Mouse (Mus musculus): ENCODE measurements around the gene Pla2g2f. TPM values are rescaled to one million over a fixed set of nuclear protein-coding genes. Genes with fewer than 3 reads are reported as not detected.
A peak's percentile ranks its signal among the peaks of the same experiment; 100 is the strongest.

The Pla2g2f gene
- total RNA-seq, 2 experiments from 2014 or later, result 8.9 to 9.0 TPM

DNA sequence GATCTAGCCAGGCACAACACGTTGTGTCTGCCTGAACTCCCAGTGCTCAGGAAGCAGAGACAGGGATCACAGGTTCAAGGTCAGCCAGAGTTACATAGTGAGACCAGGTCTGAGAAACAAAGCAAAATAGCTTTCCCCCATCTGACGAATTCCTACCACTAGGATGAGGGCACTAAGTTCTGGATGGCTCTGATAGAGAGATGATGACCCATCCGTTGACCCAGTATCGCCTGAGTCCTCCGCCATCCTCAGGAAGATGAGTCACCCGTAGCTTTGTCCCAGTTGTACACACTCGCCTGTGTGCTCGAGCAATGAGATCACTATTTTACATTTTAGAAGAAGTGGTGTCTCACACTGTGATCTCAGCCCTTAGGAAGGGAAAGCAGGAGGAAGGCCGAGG is 4.8 kb upstream of the Pla2g2f start:
- DNase-seq, result no peak

DNA sequence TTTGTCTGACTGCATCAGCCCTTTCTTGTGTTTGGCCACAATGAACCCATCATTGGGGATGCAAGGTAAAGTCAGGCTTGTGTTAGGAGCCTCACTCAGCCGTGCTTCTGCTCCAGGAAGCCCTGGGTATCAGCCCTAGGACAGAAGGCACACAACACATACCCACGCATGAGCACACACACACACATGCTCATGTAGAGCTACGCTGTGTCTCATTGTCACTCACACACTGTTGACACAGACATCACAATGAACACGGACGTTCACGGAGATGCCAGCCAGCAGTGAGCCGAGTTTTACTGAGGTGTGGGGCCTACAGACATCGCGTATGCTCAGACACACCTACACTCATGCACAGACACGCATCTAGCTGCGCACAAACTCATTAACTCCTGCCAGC is 1.4 kb downstream of the Pla2g2f start:
- no peak for DNase-seq

DNA sequence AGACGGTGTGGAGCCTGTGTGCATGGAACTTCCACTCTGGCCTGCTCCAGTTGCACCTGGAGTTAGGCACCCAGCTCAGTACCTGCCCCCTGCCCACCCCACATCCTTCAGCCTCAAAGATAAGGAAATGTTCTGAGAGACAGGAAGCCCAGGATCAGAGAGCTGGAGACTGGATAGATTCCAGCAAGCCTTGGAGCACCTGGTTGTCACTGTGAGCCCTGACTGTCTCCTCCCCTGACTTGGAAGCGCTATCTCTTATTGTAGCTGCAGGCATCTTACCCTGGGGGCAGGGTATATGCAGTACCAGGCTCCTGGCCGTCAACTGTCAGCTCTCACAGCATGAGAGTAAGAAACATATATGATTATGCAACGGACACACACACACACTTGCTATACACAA is 2.0 kb downstream of the Pla2g2f start:
- DNase-seq, result no peak

DNA sequence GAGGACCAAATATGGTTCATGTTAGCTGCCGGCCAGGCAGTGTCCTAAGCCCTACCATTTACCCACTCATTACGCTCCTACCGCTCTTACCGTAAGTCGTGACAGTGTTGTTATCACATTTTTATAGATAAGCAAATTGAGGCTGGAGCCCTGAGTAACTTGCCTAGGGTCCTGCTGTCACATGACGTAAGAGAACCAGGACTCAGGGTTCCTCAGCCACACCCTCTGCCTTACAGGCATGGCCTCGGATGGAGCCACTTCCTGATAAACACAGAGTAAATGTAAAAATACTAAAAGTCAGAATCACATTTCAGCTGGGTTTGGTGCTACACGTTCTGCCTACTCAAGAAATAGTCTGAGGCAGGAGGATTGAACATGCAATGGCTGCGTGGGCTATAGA is 3.0 kb downstream of the Pla2g2f start:
- DNase-seq, result no peak

DNA sequence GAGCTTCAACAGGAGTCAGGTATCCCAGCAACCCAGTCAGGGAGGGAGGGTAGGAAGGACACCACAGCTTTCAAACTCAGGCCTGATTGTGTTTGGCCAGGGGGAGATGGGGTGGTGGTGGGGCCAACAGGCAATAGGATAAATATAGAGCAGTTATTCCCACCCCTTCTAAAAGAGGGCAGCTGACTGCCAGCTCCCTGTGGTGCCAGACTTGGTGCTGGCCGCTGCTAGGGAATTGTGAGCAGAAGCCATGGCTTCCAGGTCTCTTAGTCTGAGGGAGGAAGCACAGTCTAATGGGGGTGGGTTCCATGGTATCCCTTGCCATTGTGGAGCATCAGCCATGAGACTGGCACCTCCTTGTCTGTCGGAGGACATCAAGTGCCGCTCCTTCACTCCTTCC is 3.8 kb downstream of the Pla2g2f start:
- DNase-seq, result no peak

DNA sequence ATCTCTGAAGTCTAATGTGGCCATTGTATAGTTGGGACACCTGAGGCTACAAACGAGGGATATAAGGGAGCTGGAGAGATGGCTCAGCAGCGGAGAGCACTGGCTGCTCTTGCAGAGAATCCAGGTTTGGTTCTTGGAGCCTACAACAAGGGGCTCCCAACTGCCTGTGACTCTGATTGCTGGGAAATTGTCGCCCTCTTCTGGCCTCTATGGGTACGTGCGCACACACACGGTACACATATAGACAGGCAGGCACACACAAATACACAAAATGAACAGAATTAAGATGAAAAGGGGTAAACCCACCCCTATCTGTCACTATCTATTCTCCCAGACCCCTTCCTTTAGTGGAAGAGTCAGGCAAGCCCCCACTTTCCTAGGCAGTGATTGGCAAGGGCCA is 4.8 kb downstream of the Pla2g2f start:
- DNase-seq, result no peak

DNA sequence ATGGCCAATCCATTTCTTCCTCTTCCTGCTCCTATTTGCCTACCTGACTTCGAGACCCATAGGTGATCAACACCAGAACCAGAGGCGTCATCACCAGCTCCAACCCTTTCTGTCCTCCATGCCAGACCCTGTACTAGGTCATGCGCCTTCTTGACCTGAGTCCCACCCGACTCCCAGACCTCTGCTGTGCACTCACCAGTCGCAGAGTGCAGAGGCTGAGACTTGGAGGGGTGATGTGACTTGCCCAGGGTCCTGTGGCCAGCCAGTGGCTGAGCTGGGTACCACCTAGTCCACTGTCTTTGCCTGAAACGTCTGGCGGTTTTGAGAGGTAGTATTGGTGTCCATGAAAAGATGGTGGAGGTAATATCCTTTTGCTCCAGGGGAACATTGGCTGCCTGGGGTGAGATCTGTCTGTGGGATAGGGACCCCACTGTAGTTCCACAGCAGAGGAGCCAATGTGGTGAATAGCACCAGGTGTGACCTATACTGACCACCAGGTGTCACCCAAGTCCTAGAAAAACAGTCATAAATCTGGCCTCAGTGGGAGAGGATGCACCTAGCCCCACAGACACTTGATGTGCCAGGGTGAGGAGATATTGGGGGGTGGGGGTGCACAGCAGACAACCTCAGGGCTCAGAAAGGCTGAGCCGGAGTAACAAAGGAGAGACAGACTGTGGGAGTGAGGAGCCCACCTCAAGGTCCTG is 8.9 kb downstream of the Pla2g2f start:
- peak; percentile 51 for DNase-seq

DNA sequence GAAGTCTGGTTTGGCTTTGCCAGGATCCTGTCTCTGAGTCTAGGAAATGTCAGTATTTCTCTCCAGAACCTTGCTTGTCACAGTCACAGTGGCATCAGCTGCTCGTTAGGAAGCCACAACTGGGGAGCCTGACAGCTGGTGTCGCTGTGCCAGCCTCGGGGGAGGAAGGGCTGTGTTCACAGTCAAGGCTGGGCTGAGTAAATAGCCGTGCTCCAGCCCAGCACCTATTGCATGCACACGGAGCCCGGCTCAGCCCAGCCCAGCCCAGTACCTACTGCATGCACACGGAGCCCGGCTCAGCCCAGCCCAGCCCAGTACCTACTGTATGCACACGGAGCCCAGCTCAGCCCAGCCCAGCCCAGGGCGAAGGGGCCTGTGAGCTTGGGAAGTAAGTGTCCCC is 9.6 kb downstream of the Pla2g2f start:
- DNase-seq, result peak; percentile 38

DNA sequence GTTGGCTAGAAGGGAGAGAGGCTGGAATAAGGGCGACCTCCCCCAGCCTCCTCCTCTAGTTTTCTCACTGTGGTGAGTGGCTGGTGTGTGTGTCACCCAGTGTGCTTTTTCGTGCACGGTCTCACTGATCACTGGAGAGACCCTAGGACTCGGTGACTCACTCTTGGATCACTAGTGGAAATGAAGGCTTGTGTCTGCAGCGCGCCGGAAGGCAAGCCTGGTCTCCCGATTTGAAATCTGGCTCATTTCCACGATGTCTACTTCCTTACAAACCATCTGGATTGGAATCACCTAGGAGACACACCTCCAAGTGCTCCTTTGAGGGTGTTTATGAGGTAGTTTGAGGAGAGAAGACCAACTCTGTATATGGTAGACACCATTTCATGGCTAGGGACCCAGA is 10.6 kb downstream of the Pla2g2f start:
- DNase-seq, result no peak

DNA sequence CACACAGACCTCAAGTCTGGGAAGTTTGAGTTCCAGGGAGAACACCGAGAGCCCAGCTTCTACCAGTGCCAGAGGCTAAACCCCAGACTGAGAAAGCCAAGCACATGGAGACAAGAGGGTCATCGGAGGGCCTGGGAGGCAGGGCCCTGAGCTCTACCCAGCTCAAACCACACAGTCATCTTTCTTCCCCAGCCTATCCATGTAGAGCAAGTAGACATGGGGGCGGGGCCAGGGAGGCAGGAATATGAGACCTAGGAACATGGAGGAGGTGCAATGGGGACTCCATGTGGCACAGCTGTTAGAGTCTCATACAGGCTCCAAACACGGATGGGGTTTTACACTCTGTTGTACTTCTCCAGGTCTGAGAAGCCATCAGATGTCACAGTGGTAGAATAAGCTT is 11.5 kb downstream of the Pla2g2f start:
- peak; percentile 30 for DNase-seq

DNA sequence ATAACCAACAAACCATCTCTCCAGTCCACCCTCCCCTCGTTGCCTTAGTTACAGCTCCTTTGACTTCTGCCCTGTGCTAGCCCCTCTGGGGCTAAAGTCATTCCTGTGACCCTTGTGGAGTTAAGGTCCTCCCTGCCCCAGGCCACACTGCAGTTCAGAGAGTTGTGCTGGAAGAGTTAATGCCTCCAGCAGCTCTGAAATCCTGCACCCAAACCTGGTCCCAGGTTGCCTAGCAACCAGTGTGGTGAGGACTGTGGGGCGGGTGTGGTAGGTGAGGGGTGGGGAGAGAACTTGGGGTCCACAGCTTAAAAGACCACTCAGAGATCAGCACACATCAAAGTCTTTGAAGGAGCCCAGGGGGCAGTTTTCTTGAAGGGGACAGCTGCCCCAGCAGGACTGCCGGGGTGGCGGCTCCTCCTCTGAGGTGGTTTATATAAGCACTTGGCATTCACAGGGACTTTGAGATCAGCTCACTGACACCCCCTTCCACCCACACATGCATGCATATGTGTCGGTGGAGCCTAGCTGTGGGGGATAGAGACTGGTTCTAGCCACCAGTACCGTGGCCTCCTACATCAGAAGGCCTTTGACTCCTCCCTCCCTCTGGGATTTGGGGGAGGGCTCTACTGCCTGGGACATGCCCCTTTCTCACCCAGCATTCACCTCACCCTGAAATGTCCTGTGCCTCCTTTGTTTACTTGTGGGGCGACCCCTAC is 18.1 kb downstream of the Pla2g2f start:
- no peak for DNase-seq

DNA sequence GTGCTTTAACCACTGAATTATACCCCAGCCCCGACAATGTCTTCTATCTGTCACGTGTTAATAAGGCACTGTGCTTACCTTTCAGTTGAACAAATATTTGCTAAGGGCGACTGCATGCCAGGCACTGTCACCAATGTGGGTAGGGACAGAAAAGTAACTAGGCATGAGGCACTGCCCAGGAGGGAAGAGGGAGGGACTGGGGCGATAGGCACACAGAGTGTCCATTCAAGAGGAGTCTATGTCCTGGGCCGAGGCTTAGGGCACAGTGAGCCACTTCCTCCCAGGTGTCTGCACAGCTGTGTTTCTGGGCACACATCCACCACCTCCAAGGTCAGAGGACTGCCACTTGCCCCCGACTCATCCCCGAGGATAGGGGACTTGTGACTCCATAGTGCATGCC is 20.4 kb downstream of the Pla2g2f start, which contains the start of gene Ubxn10:
Gene Ubxn10, minus strand, starts transcription at position 137 of the 400 bp plus-strand sequence.
- DNase-seq, result no peak

DNA sequence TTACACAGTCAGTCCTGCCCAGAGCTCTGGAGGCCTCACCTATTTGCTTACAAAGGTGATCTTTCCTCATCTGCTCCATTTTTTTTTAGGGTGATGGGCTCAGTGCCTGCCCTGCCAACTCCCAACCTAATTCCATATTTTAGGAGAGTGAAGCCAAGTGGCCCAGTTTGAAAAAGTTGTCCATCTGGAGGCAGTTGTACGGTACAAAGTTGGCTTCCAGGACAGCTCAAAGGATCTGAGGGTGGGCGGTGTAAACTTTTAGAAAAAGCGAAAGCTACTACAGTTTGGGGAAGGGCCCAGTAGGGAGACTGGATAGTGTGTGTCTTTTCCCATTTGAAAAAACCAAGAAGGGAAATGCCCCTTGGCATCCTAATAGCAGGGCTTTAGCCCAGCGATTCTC is 22.6 kb downstream of the Pla2g2f start:
- DNase-seq, result no peak

DNA sequence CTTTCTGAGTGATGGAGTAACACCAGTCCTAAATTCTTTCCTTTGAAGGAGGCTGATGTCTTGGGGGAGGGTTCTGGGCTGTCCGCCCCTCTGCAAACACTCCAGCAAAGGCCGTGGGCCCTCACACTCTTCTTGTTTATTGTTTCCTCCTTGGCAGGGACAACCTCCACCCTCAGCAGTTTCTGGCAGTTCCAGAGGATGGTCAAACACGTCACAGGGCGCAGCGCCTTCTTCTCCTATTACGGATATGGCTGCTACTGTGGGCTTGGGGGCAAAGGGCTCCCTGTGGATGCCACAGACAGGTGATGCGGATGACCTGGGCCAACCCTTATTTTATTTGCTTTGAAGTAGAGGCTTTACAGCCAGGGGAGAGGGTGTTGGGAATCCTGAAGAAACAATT is 23.3 kb downstream of the Pla2g2f start:
- DNase-seq, result no peak

DNA sequence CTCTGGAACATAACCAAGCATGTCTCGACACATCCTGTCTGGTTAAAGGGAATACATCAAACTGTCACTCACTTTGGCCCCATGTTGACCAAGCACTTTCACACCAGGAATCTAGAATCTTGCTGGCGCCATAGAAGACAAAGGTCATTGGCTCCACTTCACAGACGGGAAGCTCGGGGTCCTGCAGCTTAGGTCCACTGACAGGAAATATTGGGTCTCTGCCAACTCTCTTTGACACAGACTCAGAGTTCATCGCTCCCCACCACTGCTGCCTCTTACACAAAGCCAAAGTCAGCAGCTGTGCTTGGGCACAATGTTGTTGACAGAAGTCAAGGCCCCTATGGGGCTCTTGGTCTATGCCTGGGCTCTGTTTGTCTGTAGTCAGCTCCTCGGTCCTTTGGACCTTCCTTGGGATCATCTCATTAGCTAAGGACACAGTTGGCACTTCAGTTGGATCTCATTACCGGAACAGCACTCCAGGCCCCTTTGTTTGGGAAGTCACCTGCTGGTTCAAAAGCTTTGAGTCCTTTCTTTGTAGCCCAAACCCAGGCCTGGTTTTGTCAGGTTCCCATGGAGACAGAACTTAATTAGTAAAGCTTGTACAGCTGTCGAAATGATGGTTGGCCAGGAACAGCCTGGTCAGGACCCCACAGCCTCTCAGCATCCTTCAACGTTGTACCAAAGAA is 28.3 kb downstream of the Pla2g2f start:
- DNase-seq, result no peak

DNA sequence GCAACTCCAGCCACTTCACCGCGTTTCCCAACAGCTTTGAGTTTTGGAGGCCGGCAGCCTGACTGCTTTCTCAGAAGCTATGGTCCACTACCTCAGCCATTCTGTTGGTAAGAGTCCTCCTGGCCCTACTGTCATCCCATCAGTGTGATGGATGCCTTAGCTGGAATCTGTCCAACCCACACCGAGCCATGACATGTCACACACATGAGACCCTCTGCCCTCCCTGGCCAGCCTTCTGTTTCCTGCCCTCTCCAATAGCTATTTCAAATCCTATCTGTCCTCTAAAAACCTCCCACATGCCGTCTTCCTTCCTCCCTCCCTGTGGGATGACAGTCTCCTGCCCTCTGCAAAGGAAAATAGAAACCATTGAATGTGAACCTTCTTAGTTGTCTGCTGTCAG is 31.7 kb downstream of the Pla2g2f start:
- no peak for DNase-seq

DNA sequence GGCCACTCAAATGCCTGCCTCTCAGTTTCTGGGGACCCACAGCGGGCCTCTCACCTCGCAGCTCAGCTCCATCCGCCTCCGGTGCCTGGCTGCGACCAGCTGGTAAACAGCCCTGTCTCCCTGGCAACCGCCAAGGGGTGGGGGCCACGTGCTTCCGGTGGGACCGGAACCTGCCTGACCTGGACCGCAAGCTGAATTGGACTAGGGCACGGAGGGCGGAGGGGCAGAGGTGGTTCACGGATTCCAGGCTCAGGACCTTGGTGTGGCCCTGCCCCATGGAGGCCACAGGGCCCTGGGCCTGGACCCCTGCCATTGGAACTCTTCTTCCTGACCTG is 32.3 kb downstream of the Pla2g2f start:
- DNase-seq, result peak; percentile 80

DNA sequence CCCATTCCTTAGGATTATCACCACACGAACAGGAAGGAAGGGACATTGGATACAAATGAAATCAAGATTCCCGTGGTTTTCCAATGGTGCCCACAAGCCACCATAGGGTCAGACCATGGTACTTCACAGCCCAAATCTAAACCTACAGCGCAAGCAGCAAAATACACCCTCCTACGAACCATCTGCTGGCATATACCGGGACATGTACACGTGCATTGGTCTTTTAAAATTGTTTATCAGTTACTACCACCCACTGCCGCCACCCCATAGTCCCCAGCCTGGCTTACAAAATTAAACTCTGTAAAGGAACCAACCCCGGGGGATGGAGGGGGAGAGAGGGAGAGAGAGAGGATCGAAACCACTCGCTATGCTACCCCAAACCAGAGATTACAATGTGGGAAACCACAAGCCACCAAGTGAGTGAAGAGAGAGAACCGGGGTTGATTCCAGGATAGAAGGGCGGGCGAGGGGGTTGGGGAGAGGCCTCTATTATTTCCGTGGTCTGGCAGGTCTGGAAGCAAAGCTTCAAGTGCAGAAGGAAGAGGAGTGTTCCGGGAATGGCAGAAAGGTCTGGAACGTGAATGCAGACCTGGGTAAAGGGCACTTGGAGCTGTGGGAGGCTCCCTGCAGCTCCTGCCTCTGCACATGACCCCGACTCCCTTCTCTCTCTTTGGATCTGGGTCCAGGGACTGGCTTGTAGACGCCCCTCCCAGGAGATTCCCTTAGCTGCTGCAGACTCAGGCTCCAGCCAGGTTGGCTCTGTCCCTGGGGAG is 32.9 kb downstream of the Pla2g2f start, which contains the start of gene Pla2g2c:
Gene Pla2g2c, plus strand, starts transcription at position 439 of the 773 bp plus-strand sequence.
- no peak for DNase-seq

DNA sequence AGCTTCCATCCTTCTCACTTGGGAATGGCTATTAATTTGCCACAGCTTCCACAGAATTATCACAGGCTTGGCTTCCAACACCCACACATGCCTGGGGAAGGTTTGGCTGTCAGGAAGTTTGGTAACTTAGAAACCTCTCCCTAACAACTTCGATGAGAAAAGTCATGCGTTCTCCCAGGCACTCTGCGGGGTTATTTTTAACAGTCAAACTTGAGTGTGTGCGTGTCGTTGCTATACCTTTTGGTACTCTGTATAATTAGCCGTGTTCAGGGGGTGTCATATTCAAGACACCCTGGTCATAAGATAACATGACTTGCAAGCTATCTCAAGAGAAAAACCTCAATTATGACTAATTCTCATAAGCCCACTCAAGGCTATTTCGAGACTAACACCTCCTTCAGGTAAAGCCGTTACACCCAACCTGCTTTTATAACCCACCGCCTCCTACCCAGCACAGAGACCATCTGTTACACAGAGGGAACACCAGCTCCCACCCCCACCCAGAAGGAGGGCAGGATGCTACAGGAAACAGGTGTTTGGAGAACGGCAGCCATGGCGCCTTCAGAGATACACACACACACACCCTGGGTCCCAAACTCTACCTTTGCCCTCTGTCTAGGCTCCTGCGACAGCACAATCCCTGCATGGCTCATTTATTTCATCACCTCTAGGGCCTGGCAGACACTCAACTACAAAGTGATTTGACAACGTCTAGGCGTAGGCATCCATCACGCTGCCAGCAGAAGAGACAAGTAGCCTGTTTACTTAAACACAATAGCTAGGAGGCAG is 33.7 kb downstream of the Pla2g2f start:
- no peak for DNase-seq

DNA sequence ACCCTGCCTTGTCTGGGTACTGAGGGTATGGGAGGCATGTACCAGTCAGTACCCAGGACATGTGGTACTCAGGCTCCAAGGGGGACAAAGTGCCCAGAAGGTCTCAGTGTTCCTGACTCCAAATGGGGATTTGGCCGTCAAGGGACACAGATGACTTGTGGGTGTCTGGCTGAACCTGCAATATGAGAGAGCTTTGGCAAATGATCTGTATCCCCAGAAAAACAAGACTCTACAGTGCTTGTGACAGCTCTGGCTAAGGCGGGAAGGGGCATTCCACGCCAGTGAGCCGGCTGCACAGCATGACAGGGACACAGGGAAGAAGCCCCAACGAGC is 38.2 kb downstream of the Pla2g2f start:
- no peak for DNase-seq

DNA sequence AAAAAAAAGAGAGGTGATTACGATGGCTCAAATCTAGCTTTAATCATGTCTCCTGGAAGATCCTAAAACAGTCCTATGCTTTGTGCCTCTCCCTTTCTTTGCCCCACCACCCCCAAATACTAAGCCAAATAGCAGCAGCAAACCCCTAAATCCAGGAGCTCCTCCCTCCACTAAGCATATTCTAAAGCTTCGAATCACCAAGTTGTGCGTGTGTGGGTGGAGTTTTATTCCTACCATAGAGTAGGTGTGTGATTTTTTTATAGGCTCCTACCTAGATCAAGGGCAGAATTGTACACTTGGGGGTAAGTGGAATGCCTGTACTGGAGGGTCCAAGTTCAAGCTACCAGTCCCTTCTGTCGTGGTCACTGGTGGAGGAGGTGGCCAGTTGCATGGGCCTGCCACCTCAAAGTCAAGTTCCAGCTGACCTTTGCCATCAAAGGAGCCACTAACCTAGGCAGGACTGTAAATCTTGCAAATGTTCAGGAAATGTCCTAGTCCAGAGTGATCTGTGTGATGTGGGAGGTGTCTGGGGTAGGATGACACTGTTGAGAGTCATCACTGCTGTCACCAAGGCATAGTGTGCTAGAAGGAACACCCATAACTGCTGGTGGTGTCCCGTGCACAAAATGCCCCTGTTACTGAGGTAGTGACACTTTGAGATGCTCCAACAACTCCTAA is 38.7 kb downstream of the Pla2g2f start:
- DNase-seq, result no peak
